Mouse (Mus musculus) natural killer cell, adult 2 months (primary cell): ENCODE measurements at regions not wholly inside any gene's neighbourhood (a gene's known extent, or its start where the extent isn't known, plus 50 kb on each side); places are given as distances from the start of the nearest gene placed in this dataset.

Experiments used
- DNase-seq, 2 experiments: peaks; one replicate each; pipeline ENCODE4 v3.0.0; 2022; ENCODE audit warnings: low spot score in 2 of 2

GRCm38 (mm10) chr19:54248256-54248936 lies 204.4 kb downstream of the Adra2a start:
- DNase-seq: no peak

DNA sequence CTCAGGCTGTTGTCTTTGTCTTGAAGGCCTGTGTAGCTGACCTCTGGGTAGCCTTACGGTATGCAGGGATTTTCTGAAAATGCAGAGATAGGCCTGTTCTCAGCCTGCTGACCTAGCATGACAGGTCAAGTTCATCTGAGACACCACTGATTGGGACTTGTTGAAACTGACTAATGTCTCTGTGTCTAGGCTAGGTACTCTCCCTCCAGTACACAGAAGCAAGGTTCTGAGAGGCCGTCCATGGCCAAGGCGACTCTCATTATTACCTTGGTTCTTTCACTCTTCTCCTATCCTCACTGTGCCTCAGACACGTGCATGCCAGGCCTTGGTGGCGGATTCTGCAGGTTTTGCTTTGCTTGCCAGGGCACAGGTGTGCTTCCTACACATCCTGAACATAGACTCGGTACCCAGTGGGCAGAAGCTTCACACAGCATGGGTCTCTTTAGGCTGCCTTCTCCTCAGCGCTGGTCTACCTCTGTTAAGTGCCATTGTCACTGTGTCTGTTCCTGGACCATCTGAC lies 208.3 kb downstream of the Adra2a start:
- no peak for DNase-seq

DNA sequence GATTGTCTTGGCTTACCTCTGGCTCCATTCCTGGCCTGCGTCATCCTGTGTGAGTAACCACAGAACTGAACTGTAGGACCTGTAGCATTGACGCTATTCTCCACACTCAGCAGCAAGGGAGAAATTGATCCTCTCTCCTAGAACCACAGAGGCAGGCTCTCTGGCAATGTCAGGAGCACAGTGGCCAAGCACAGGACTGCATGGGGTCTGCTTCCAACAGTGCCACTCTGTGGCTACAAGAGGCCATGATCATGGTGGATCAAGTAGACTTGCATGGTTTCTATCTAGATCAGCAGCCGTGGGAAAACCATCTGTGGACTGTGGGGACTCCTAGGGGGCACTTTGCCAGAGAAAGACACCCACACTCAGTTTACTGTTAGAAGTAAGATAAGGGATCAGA lies 213.9 kb downstream of the Adra2a start:
- no peak for DNase-seq

DNA sequence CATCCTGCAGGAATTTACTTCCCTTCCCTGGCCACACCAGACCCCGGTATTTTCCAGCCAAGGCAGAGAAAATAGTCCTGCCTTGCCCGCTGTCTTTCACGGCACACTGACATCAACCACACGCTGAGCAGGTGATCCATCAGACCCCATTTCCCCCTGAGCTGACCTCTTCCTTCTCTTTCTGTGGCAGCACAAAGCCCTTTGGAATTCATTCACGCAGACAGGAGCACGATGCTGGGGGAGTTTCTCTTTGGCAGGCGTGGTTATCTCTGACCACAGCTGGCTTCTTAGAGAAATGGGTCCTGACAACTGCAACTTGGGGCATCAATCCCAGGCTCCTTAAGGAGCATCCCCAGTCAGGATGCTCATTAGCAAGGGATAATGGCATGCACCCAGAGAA lies 215.2 kb downstream of the Adra2a start:
- no peak for DNase-seq

DNA sequence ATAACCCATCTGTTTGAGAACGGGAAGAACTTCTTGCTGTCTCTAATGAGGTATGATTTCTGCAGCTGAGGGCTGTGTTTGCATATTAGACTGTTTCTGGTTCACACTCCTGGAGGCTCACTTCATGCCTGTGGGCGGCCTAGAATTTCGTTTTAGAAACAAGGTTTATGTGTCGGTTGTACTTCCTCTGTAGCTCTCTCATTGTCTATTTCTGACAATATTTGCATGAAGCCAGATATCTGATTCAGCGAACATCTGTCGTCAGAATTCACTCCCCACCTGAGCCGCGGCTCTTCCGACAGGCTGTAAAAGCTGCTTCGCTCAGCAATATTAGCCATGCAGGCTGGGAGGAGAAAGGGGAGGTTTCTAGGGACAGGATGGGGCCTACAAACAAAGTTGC lies 233.4 kb downstream of the Adra2a start:
- DNase-seq: no peak

GRCm38 (mm10) chr19:54285481-54285880 lies 241.5 kb downstream of the Adra2a start:
- DNase-seq: no peak

- no peak for DNase-seq
Measured at GRCm38 (mm10) chr19:54297663-54298388, 253.9 kb downstream of the Adra2a start.

GRCm38 (mm10) chr19:54311289-54311688 lies 267.3 kb downstream of the Adra2a start:
- no peak for DNase-seq

GRCm38 (mm10) chr19:54311723-54312122 lies 267.8 kb downstream of the Adra2a start:
- no peak for DNase-seq

GRCm38 (mm10) chr19:54323276-54323675 lies 279.3 kb downstream of the Adra2a start:
- no peak for DNase-seq

DNA sequence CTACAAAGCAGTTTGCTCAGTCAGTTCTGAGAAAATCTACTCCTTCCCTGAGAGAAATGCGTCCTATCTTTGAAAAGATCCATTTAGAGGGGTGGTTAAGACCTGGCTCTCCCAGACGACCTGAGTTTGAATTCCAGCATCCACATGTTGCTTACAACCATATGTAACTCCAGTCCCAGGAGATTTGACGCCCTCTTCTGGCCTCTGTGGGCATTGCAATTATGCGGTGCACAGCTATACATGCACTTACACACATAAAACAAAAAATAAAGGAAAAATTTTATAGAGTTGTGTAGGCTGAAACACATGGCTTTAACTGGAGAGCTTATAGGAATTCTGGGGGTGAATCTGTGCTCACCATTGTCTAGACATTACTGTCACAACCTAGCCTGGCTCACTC lies 281.0 kb downstream of the Adra2a start:
- DNase-seq: no peak

DNA sequence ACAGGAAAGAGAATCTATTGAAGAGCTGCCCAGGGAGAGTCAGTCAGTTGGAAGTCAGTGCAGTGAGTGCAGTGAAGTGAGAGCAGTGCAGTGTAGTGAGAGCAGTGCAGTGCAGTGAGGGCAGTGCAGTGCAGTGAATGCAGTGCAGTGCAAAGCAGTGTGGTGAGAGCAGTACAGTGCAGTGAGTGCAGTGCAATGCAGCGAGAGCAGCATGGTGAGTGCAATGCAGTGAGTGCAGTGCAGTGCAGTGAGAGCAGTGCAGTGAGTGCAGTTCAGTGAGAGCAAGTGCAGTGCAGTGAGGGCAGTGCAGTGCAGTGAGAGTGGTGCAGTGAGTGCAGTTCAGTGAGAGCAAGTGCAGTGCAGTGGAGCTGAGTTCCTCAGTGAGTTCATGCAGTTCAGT lies 288.2 kb downstream of the Adra2a start:
- DNase-seq: no peak

GRCm38 (mm10) chr19:54340778-54341291 lies 296.9 kb downstream of the Adra2a start:
- no peak for DNase-seq

DNA sequence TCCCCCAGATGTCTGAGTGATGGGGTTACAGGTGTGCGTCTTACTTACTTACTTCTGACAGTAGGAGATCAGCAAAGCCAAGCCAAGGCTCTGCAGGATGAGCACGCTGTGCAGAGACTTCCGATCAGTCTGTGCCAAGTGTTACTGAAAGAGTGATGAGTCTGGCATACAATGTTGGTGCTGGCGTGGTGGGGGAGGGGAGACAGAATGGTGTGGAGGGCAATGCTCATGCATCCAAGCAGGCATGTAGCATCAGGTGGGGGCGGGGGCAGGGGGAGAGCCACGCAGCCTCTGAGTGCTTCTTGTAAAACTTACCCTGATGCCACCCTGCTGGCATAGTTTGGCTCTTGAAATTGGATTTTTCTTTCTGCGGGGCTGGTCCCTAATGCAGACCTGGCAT lies 315.8 kb downstream of the Adra2a start:
- no peak for DNase-seq

GRCm38 (mm10) chr19:54360660-54361059 lies 316.7 kb downstream of the Adra2a start:
- no peak for DNase-seq

GRCm38 (mm10) chr19:54385101-54385500 lies 341.1 kb downstream of the Adra2a start:
- no peak for DNase-seq

DNA sequence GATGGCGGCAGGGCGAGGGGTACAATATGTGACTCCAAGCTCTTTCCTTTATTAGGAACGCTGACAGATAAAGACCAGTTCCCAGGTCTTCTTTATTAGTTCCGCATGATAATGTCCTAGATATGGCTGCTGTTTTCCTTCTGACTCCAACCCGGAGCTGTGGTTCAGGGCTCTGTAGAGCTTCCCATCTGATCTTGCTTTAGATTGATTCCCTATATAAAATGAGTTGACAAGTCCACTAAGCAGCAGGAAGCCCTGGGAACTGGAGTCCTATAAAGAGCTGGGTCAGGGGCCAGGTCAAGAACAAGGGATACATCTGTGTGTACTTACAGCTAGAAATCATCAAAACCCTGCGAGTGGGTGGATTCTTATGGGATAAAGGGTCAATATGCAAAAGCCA lies 347.5 kb downstream of the Adra2a start:
- no peak for DNase-seq

DNA sequence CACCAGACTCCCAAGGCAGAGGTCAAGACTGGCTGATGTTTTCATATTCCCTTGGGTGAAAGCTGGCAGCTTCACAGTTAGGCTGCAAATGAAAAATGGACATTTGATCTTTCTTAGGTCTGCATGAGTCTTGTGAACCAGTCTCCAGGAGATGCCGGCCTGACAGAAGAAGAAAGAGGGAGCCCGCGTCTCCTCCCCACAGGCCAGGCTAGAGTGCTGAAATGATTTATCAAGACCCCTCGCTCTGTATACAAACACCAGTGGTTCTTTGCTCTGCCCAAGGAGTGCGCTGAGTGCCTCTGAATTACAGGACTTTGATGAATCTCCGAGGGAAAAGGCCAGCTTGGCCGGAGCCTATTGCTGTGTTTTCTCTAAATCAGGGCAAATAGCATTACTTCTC lies 355.7 kb downstream of the Adra2a start:
- DNase-seq: no peak

GRCm38 (mm10) chr19:54407904-54408303 lies 364.0 kb downstream of the Adra2a start:
- no peak for DNase-seq

DNA sequence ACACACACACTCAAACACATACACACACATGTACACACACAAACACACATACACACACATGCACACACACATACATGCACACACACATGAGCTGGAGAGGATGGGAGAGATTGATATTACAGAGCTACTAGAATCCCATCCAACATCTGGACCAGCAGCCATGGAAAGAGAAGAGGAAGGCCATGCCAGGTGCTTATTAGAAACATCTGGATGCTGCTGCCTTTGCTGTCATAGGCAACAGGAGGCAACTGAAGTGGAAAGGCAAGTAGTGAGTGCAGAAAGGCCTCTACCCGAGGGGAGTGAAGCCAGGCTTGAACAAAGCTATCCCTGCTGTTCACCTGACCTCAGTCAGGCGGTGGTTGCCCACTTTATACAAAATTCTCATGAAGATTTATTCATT lies 385.1 kb downstream of the Adra2a start:
- no peak for DNase-seq

- no peak for DNase-seq
Measured at GRCm38 (mm10) chr19:54440713-54441112, 396.8 kb downstream of the Adra2a start.

DNA sequence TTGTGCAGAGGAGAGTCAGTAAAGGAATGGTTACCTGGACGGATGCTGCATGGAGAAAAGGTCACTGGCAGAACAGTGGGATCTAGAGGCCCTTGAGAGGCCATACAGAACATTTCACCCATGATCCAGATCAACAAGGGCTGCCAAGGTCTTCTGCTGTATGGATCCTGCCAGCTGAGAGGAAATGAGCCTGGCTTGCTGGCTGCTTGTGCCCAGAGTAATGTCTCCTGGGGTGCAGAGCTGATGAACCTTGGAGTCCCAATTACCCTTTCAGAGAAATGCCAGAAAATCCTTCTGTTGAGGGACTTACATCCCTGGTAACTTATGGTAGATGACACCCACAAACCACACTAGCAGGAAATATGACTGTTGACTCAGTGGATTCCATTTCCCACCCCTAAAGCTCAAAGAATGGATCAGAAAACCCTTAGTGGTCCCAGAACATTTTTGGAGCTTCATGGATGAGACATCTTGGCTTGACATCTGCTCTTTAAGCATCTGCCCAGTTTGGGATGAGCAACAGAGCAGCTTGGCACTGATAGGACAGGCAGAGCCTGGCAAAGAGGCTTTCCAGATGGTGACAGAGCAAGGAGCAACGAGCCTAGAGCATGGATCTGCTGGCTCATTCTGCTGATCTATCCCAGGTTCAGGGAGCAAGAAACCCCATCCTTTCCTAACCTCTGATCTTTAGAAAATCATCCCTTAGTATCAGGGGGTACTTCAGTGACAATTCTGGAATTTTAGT lies 416.6 kb downstream of the Adra2a start:
- DNase-seq: no peak
